ENCODE assay signal across 8 mouse cellular contexts in genomic region chr6:67158765-67159164, GRCm38 (mm10).
DNase-seq lines count a peak whose midpoint lies in the region; ATAC-seq and TF ChIP-seq lines count a peak whose summit lies in the region.

No protein-coding gene starts in this region.

- H3K4me3 ChIP-seq in hindbrain, embryonic 13.5 days: no peak overlapping the region

- in situ Hi-C loops in Patski (cut with MboI; ENCODE audit: low pct_unique_long_range_greater_than_20kb): loop anchor here (5.0 to 10.0 kb wide), 2 partner anchors 191 to 624 kb away; partner anchors contain the start of gene Mad2l1

- DNase-seq in Patski (ENCODE audit: low read depth, low spot score): no peak
- DNase-seq in cerebellum, postnatal 25 days: peak; percentile 88 to 92
- peak; percentile 74 to 81 for DNase-seq in frontal cortex, postnatal 25 days (ENCODE audit: low spot score in 2 of 2)
- peak; percentile 64 to 90 for DNase-seq in layer of hippocampus, postnatal 25 days (ENCODE audit: extremely low spot score in 1 of 2, low spot score in 1 of 2)
- DNase-seq in lung, postnatal 25 days (ENCODE audit: low spot score): peak; percentile 93
- peak; percentile 98 for DNase-seq in retina, embryonic 14.5 days (ENCODE audit: low spot score)
- peak; percentile 83 to 85 for DNase-seq in thymus, postnatal 36 days

- H3K27me3 ChIP-seq in Patski: no peaks in the 10 kb centered on the region
- no peaks in the 10 kb centered on the region for H3K27me3 ChIP-seq in hindbrain, embryonic 13.5 days

- H3K9ac ChIP-seq in hindbrain, embryonic 13.5 days: no peak overlapping the region

- 1% methylated on average over 10 of the region's 10 CpGs for WGBS in hindbrain, embryonic 13.5 days

- ATAC-seq in Patski: peak; percentile 96
- ATAC-seq in hindbrain, embryonic 13.5 days (ENCODE audit: low FRiP score): peak; percentile 89

- CTCF ChIA-PET in Patski (lab: Charles Lee): interaction anchor here (0.6 to 5.5 kb wide), 14 partner anchors 9 to 262 kb away, joined by 3 to 32 read pairs (median 4); partner anchors contain the start of genes Gadd45a and Gng12

- POLR2A ChIA-PET in Patski (lab: Charles Lee): interaction anchor here (1.1 kb wide), 1 partner anchor 123 kb away, joined by 4 read pairs; no protein-coding TSS in a partner anchor

- H3K4me1 ChIP-seq in hindbrain, embryonic 13.5 days (replicated peaks): 0 out of 2 replicates have a peak, but pooled peaks cover 2% of the 10 kb centered on the region

- no peaks in the 10 kb centered on the region for H3K9me3 ChIP-seq in hindbrain, embryonic 13.5 days

- no peaks in the 10 kb centered on the region for H3K36me3 ChIP-seq in hindbrain, embryonic 13.5 days

- H3K4me2 ChIP-seq in hindbrain, embryonic 13.5 days: peak overlapping the region; percentile 34

- peak; percentile 94 for TF ChIP-seq CTCF in Patski (IDR thresholded peaks at IDR 0.05)

- no peak overlapping the region for H3K27ac ChIP-seq in hindbrain, embryonic 13.5 days
